Mouse (Mus musculus): ENCODE data around the gene B4galt5.
"Not testable (repeated sequence)": the region's sequence is repeated elsewhere in the genome, so short reads cannot be mapped to it uniquely, and the experiment has no call there.

Gene B4galt5

GRCm38 (mm10) chr2:167348376-167349282 is at the start of gene B4galt5:
B4galt5 (minus strand) TSS chr2:167349183.
- DNase-seq (ENCODE audit: low spot score in 2 of 2) = peak in 1 of 2 experiments; percentile 50

GRCm38 (mm10) chr2:167396420-167396819 is 47.4 kb upstream of the B4galt5 start:
- DNase-seq (ENCODE audit: low spot score in 2 of 2) = not testable (repeated sequence)

- no peak for DNase-seq (ENCODE audit: low spot score in 2 of 2)
Measured at GRCm38 (mm10) chr2:167394426-167394825, 45.4 kb upstream of the B4galt5 start.

- no peak for DNase-seq (ENCODE audit: low spot score in 2 of 2)
Measured at GRCm38 (mm10) chr2:167386998-167387397, 38.0 kb upstream of the B4galt5 start.

GRCm38 (mm10) chr2:167386456-167386855 is 37.5 kb upstream of the B4galt5 start:
- DNase-seq (ENCODE audit: low spot score in 2 of 2) = no peak

- no peak for DNase-seq (ENCODE audit: low spot score in 2 of 2)
Measured at GRCm38 (mm10) chr2:167383666-167384083, 34.7 kb upstream of the B4galt5 start.

- DNase-seq (ENCODE audit: low spot score in 2 of 2) = no peak
Measured at GRCm38 (mm10) chr2:167382389-167382788, 33.4 kb upstream of the B4galt5 start.

GRCm38 (mm10) chr2:167381596-167381995 is 32.6 kb upstream of the B4galt5 start:
- DNase-seq (ENCODE audit: low spot score in 2 of 2) = no peak

GRCm38 (mm10) chr2:167380615-167381285 is 31.8 kb upstream of the B4galt5 start:
- DNase-seq (ENCODE audit: low spot score in 2 of 2) = no peak

- no peak for DNase-seq (ENCODE audit: low spot score in 2 of 2)
Measured at GRCm38 (mm10) chr2:167378972-167379371, 30.0 kb upstream of the B4galt5 start.

- DNase-seq (ENCODE audit: low spot score in 2 of 2) = no peak
Measured at GRCm38 (mm10) chr2:167377697-167378096, 28.7 kb upstream of the B4galt5 start.

GRCm38 (mm10) chr2:167376160-167376564 is 27.2 kb upstream of the B4galt5 start:
- peak; percentile 33 to 58 for DNase-seq (ENCODE audit: low spot score in 2 of 2)

GRCm38 (mm10) chr2:167375688-167376087 is 26.7 kb upstream of the B4galt5 start:
- DNase-seq (ENCODE audit: low spot score in 2 of 2) = no peak

- DNase-seq (ENCODE audit: low spot score in 2 of 2) = no peak
Measured at GRCm38 (mm10) chr2:167375135-167375534, 26.2 kb upstream of the B4galt5 start.

GRCm38 (mm10) chr2:167374191-167374805 is 25.3 kb upstream of the B4galt5 start:
- peak in 1 of 2 experiments; percentile 41 for DNase-seq (ENCODE audit: low spot score in 2 of 2)

- DNase-seq (ENCODE audit: low spot score in 2 of 2) = peak; percentile 51 to 66
Measured at GRCm38 (mm10) chr2:167373266-167373665, 24.3 kb upstream of the B4galt5 start.

- no peak for DNase-seq (ENCODE audit: low spot score in 2 of 2)
Measured at GRCm38 (mm10) chr2:167371506-167371905, 22.5 kb upstream of the B4galt5 start.

GRCm38 (mm10) chr2:167368328-167368727 is 19.3 kb upstream of the B4galt5 start:
- DNase-seq (ENCODE audit: low spot score in 2 of 2) = no peak

GRCm38 (mm10) chr2:167367777-167368281 is 18.8 kb upstream of the B4galt5 start:
- DNase-seq (ENCODE audit: low spot score in 2 of 2) = no peak

GRCm38 (mm10) chr2:167367325-167367724 is 18.3 kb upstream of the B4galt5 start:
- no peak for DNase-seq (ENCODE audit: low spot score in 2 of 2)

- DNase-seq (ENCODE audit: low spot score in 2 of 2) = no peak
Measured at GRCm38 (mm10) chr2:167365063-167365462, 16.1 kb upstream of the B4galt5 start.

Measured in frontal cortex, postnatal 36 days (tissue).